Comparison of ENCODE assay signal across 26 mouse cellular contexts in genomic region chr2:113903865-113904264, GRCm38 (mm10). TPM values are rescaled to one million over a fixed set of nuclear protein-coding genes. Genes with fewer than 3 reads are reported as not detected.
A peak's percentile ranks its signal among the peaks of the same experiment; 100 is the strongest.
DNase-seq lines count a peak whose midpoint lies in the region; ATAC-seq and TF ChIP-seq lines count a peak whose summit lies in the region.
"Had no signal": no experiment of that assay in that cellular context is flagged by ENCODE, and none has a peak within 500 bp of the region (broad histone marks: within the 10 kb centered on the region; RNA-seq: fewer than 3 reads in every experiment).

No protein-coding gene starts in this region.

- no peaks in the 10 kb centered on the region for H3K36me3 ChIP-seq in thymus, adult 2 months (ENCODE audit: control insufficient read depth, insufficient read depth, low read length)
- H3K36me3 ChIP-seq in liver, embryonic 11.5 days (ENCODE audit: control insufficient read depth, insufficient read depth, low read length), result no peaks in the 10 kb centered on the region
- H3K36me3 ChIP-seq: embryonic facial prominence, embryonic 13.5 days; embryonic facial prominence, embryonic 15.5 days; forebrain, embryonic 10.5 days; forebrain, embryonic 15.5 days; G1E had no signal

- no peaks in the 10 kb centered on the region for H3K27me3 ChIP-seq in thymus, adult 2 months (ENCODE audit: control insufficient read depth, insufficient read depth, low read length)
- H3K27me3 ChIP-seq in liver, embryonic 11.5 days (replicated peaks; ENCODE audit: control insufficient read depth, insufficient read depth, low read length), result no peaks in the 10 kb centered on the region
- H3K27me3 ChIP-seq: CH12.LX; embryonic facial prominence, embryonic 13.5 days; embryonic facial prominence, embryonic 15.5 days; forebrain, embryonic 13.5 days; forebrain, embryonic 15.5 days had no signal

- H3K4me3 ChIP-seq in thymus, adult 2 months (ENCODE audit: control insufficient read depth, insufficient read depth, low read length), result no peak overlapping the region
- H3K4me3 ChIP-seq in liver, embryonic 11.5 days (ENCODE audit: low read depth, low read length), result no peak overlapping the region
- H3K4me3 ChIP-seq: embryonic facial prominence, embryonic 13.5 days; embryonic facial prominence, embryonic 15.5 days; erythroblast, embryonic 14.5 days; forebrain, embryonic 10.5 days; forebrain, embryonic 13.5 days; forebrain, embryonic 15.5 days had no signal

- H3K9ac ChIP-seq in liver, embryonic 11.5 days (ENCODE audit: low read depth, low read length), result no peak overlapping the region
- H3K9ac ChIP-seq: embryonic facial prominence, embryonic 13.5 days; embryonic facial prominence, embryonic 15.5 days; forebrain, embryonic 13.5 days; forebrain, embryonic 15.5 days; forebrain, postnatal 0 days had no signal

- peak overlapping the region; percentile 56 for H3K27ac ChIP-seq in thymus, adult 2 months (ENCODE audit: control insufficient read depth, insufficient read depth, low read length)
- no peak overlapping the region for H3K27ac ChIP-seq in liver, embryonic 11.5 days (ENCODE audit: low read depth, low read length)
- H3K27ac ChIP-seq: embryonic facial prominence, embryonic 13.5 days; embryonic facial prominence, embryonic 15.5 days; forebrain, embryonic 10.5 days; forebrain, embryonic 13.5 days; forebrain, embryonic 15.5 days had no signal

- no peak overlapping the region for H3K4me2 ChIP-seq in liver, embryonic 11.5 days
- H3K4me2 ChIP-seq: embryonic facial prominence, embryonic 13.5 days; embryonic facial prominence, embryonic 15.5 days; forebrain, embryonic 13.5 days; forebrain, embryonic 15.5 days had no signal

- H3K9me3 ChIP-seq in liver, embryonic 11.5 days (ENCODE audit: control insufficient read depth, low read length), result no peaks in the 10 kb centered on the region
- H3K9me3 ChIP-seq: embryonic facial prominence, embryonic 13.5 days; embryonic facial prominence, embryonic 15.5 days; forebrain, embryonic 10.5 days; forebrain, embryonic 13.5 days; forebrain, embryonic 15.5 days; G1E had no signal

- DNase-seq in thymus, adult 2 months, result no peak
- no peak for DNase-seq in thymus, postnatal 14 days
- DNase-seq in natural killer cell, adult 2 months (ENCODE audit: low spot score in 2 of 2), result no peak
- DNase-seq in embryo, embryonic 11 days, result no peak
- DNase-seq in liver, embryonic 11.5 days (ENCODE audit: low spot score), result no peak
- DNase-seq: adrenal gland, adult 8-10 months; adrenal gland, postnatal 14 days; adrenal gland, postnatal 36 days; B cell, adult 2 months; cerebellum, adult 11-12 months; cerebellum, adult 2 months; cerebellum, adult 9-10 months; cerebellum, postnatal 10 days; cerebellum, postnatal 36 days; forebrain, postnatal 0 days had no signal

- TF ChIP-seq CTCF in thymus, adult 2 months (IDR thresholded peaks at IDR 0.05; ENCODE audit: borderline replicate concordance, control insufficient read depth, extremely low read depth, insufficient read depth, low read length, poor library complexity), result no peak

- peaks cover 13% of the 10 kb centered on the region for H3K4me1 ChIP-seq in thymus, adult 2 months (replicated peaks; ENCODE audit: control insufficient read depth, insufficient read depth, low read length)
- no peaks in the 10 kb centered on the region for H3K4me1 ChIP-seq in liver, embryonic 11.5 days (replicated peaks; ENCODE audit: control insufficient read depth, insufficient read depth, low read length)
- H3K4me1 ChIP-seq: embryonic facial prominence, embryonic 13.5 days; embryonic facial prominence, embryonic 15.5 days; forebrain, embryonic 13.5 days; forebrain, embryonic 15.5 days had no signal

- peak; percentile 50; the same call in 1 of the 2 replicates for ATAC-seq in common myeloid progenitor, adult 5-6 weeks (replicated peaks; ENCODE audit: low read depth, poor library complexity, severe bottlenecking)
- peak; percentile 35 for ATAC-seq in megakaryocyte, adult 5-6 weeks (ENCODE audit: poor library complexity, severe bottlenecking)
- ATAC-seq in liver, embryonic 11.5 days (replicated peaks; ENCODE audit: low FRiP score), result no peak
- ATAC-seq: forebrain, embryonic 13.5 days; forebrain, embryonic 15.5 days; forebrain, postnatal 0 days; Patski had no signal

- TF ChIP-seq POLR2A in thymus, adult 2 months (IDR thresholded peaks at IDR 0.05; ENCODE audit: control insufficient read depth, extremely low read depth, insufficient read depth, low read length, poor library complexity), result no peak

RNA-seq across cellular contexts. Expression of gene Arhgap11a, which starts 55.4 kb away (rescaled TPM):
- 7.5 and 9.6 TPM in 2 replicates for polyA plus RNA-seq in thymus, adult 2 months (2012; rRNA removed)
- 40.6 and 55.4 TPM in 2 replicates for total RNA-seq in common myeloid progenitor, adult 5-6 weeks (2017)
- 48.6 and 49.1 TPM in 2 replicates for total RNA-seq in megakaryocyte, adult 5-6 weeks (2015)
- 44.1 and 56.3 TPM in 2 replicates for total RNA-seq in megakaryocyte, adult 5-6 weeks (2017)
- 5.9 and 7.1 TPM in 2 replicates for polyA plus RNA-seq in liver, embryonic 11.5 days (2014; fragmentation: Nextera tagmentation; extraction: Ambion mirVana)
